Mouse (Mus musculus) large intestine, adult 2 months (tissue): ENCODE measurements around the gene Tfap2b. TPM values are rescaled to one million over a fixed set of nuclear protein-coding genes. Genes with fewer than 3 reads are reported as not detected.

Experiments used
- DNase-seq: peaks from one replicate; pipeline ENCODE4 v3.0.0-alpha.2; 2012; ENCODE audit warnings: low read depth, low spot score
- WGBS: fragments of 180-500 bp; shearing (Covaris S2); methylation state at CpG from one replicate; pipeline ENCODE4 v1.1.7; 2018; 5-methylcytosine and 5-hydroxymethylcytosine counted together
- polyA plus RNA-seq: library from polyadenylated mRNA; depleted of rRNA; stranded (reverse); fragments of >200 nt; gene quantifications from 2 replicates; pipeline ENCODE4 v1.2.3, GENCODE M21; 2012; rRNA removed

Tfap2b gene
- not detected in 2 replicates for polyA plus RNA-seq

DNA sequence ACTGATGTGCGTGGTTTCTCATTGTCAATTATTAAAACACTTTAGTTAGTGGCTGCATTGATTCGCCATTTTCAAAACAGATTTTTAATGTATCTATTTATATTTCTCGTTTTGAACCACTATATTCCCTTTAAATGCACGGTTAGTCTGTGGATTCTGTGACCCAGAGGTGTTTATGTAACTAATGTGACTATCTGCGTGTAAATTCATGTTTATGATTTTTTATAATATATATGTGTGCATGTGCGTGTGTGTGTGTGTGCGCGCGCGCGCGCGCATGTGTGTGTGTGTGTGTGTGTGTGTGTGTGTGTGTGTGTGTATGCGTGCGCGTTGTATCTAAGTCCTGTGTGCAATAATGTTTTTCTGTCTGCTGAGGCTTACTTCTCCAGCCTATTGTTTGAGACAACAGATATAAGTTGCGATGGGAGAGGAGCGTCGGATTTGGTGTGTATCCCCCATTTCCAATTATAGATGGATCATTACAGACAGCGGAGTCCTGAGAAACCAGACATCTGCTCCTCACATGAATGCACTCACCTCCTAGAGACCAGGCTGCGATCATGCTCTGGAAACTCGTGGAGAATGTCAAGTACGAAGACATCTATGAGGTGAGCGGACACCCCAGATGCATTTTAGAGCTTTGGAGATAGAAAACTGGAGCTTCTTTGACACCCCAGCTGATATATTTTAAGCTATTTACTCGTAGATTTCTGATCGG is at the start of gene Tfap2b:
TSS of gene Tfap2b (plus strand) at position 274 of the 718 bp plus-strand sequence.
- DNase-seq = no peak
- WGBS = 6% methylated on average over 26 of the region's 26 CpGs

DNA sequence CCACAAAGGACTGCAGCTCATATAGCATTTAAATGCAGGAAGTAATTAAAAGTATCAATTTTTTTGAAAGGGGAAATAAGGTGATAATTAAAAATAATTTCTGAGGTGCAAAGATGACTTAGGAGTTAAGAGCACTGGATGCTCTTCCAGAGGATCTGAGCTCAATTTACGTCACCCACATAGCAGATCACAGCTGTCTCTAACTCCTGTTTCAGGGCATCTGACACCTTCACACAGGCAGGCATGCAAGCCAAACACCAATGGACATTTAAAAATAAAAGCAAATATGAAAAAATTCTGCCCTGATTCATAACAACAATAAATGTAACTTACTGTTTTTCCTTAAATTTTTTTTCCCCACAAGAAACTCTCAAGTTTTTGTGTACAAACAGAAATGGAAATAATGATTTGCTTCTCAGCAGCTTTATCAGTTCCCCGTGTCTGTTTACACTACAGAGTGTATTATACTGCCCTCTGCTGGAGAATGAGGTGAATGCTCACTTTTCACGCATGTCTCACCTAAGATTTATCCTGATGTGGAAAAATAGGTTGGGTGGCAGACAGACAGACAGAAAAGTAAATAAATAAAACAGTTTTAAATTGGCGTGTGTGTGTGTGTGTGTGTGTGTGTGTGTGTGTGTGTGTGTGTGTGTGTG is 29.8 kb upstream of the Tfap2b start:
- DNase-seq = peak; percentile 2
- WGBS = 6% methylated on average over 4 of the region's 4 CpGs

DNA sequence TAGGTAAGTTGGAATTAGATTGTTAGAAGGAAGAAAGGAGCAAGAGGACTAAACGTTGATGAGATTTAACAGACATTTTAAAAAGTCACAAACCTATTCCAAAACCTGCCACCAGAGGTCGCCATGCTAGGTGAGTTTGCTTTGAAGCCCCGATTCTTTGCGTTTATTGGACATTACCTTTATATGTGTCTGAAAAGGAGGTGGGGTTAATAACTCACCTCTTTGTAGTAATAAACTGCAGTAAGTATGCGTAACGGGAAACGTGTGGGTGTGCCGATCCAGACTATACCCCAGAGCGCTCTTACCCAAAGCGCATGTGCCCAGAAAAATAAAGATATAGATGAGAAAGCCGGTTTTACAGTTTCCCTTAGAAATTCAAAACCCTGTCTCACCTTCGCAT is 3.1 kb upstream of the Tfap2b start:
- 5% methylated on average over 12 of the region's 12 CpGs for WGBS
- no peak for DNase-seq

DNA sequence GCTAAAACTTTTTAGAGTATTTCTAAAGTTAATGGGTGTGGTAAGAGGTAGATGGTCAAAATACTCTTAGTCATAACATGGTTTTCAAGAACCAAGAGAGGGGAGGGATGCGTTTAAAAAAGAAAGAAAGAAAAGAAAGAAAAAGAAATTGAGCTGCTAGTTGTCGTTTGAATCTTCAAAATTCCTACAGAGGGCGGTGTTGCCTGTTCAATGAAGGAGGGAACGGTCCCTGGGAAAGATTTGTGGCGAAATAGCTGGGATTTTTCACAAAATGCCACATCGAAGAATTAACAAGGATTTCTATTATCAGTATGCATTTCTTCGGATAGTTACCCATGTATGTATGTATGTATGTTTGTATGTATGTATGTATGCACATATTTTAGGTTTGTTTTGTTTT is 2.5 kb upstream of the Tfap2b start:
- WGBS = 4% methylated on average over 7 of the region's 7 CpGs
- DNase-seq = no peak

DNA sequence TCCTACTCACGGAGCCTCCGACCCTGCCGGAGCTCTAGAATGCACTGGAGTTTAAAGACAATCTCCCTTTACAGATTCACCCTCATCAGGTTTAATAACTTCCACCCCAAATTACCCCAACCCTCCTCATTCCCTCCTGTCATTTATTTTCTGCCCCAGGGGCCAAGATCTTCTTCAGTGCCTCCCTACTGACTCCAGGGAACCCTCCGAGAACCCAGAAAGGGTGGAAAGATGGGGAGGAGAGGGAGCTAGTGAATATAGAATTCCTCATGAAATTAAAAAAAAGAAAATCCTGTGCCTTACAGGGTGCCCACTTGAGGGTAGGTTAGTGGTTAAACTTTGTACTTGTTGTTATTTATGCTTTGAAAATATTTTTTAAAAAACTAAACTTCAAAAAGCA is 1.1 kb upstream of the Tfap2b start:
- WGBS = 4% methylated on average over 4 of the region's 4 CpGs
- DNase-seq = no peak

DNA sequence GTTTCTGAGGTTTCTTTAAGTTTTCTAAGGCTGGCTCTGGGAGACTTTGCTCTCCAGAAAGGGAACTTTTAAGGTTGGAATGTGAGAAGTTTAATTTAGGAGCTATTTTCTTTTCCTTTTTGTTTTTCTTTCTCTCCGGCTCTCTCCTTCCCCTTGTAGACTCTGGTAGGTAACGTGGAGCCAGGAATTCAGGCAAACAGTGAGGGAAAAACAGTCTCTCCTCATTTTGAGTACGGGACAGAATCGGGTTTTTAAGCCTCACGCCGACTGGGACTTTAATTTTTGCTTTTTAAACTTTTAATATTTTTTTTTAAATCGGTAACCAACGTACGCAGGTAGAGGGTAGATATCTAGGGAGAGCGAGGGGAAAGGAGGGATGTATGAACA is 638 bp downstream of the Tfap2b start:
- WGBS = 3% methylated on average over 10 of the region's 10 CpGs
- no peak for DNase-seq

DNA sequence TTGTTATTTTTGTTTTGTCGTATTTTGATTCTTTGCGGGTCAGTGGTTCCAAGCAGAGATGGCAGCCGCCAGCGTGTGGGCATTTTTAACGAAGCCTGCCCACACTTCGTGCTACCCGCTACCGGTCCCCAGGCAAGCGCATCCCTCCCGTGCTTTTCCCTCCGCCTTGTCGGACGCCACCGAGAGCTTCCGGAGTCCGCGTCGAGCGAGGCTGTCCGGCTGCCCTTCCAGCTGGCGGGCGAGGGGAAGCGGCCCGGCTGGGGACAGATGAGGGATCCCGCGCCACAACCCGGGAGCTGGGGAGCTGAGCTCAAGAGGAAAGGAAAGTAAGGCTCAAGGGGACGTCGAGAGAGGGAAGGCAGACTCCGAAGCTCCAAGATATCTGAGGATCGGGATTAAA is 1.1 kb downstream of the Tfap2b start:
- DNase-seq = no peak
- 2% methylated on average over 31 of the region's 31 CpGs for WGBS

DNA sequence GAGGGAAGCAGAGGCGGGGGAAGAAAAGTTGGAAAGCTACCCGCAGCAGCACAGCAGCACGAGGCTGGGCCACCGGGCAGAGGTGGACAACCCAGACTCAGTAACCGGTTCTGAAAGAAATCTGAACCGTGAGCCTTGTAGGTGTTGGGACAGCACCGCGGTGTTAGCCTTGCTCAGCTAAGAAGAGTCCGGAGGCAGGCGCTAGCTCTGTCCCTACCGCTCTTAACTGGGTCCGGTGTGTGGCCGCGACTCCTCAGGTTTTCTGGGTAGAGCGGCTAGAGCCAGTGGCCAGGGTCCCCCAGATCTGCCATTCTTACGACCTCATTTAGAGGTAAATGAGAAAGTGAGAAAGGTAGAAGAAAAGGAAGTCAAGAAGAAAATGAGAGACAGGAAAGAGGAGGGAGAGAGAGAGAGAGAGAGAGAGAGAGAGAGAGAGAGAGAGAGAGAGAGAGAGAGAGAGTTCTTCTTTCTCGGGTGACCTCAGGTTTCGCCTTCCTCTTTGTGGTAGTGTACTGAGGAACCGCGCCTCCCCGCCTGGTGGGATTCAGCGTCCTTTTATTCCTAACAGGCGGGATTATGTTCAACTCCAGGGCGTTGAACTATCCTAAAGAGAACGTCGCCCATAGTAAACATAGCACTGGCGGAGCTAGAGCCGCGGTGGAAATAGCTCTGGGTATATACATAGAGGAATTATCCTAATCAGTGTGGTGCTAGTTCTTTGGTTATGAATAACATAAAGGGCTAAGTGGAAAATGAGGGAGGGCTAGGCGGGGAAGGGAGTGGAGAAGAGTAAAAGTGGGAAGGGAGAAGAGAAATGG is 1.7 kb downstream of the Tfap2b start:
- WGBS = 3% methylated on average over 30 of the region's 30 CpGs
- no peak for DNase-seq

DNA sequence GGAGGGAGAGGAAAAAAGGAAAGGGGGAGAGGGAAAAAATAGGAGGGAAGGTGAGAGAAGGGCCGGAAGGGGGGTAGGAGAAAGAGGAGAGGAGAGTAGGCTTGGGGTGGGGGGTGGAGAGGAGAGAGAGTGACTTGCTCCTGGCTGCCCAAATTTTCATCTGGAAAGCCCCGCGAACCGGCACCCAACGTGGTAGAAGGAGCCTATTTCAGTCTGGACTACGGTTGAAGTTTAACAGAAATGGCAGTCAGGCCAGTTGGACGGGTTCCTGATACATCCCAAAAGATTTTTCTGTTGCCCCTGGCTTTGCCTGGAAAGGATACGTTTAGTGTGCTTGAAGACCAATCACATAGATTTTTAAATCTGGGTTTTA is 2.3 kb downstream of the Tfap2b start:
- 3% methylated on average over 8 of the region's 8 CpGs for WGBS
- no peak for DNase-seq

DNA sequence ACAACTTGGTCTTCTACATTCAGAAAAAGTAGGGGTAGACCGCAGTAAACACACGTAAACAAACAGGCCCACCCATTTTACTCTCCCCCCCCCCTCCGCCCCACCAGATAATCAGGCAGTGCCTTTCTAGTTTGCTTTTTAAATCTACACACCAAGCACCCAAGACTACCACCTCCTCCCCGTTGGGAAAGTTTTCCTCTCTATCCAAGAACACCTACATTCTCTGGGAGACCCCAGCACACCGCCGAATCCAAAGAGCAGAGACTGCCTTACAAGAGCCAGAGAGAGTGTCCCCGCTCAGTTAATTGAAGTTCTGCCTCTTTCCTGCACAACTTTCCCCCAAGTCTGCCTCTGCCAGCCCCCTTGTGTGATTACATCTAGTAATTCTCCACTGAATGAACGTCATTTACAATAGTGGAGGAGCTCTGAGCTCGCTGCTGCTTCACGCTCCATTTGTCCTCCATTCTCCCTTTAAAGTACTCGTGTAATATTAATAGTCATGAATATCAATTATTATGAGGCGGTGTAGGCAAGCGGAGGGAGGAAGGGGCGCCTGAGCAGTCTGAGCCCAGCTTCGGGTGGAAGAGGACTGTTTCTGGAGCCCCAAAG is 2.9 kb downstream of the Tfap2b start:
- no peak for DNase-seq
- WGBS = 2% methylated on average over 15 of the region's 15 CpGs

DNA sequence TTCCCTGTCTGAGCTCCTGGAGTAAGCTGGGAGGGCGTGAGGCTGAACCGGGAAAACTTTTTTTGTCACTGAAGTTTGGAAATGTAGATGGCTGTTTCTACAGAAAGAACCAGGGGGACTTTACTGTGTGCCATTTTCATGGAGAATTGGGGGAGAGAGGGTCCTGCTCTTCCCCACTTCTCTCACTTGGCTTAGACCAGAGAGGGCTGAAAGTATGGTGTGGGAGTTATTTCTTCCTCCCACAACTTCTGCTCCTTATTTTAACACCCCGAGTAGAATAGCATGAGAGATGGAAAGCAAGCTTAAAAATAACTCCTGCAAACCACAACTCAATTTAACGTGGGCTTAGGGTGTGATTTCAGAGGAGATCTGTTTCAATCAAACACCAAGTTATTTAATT is 4.0 kb downstream of the Tfap2b start:
- no peak for DNase-seq
- WGBS = 3% methylated on average over 4 of the region's 4 CpGs

DNA sequence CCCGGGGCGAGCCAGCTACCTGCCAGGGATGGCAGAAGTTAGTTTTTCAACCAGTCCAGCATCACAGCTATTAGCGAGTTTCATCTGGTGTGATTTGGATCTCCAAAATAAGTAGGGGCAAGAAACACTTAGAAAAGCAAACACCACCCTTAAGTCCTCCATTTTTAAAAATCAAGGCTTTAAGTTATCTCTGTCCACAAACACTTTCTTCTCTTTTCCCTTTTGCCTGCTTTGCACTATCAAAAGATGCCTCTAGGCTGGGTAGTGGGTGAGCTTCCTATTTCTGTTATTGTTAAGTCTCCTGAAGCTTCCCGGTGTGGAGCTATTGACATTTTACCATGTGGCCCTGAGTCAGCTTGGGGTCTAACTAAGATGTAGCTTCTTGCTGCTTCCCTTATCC is 4.5 kb downstream of the Tfap2b start:
- DNase-seq = no peak
- WGBS = under 1% methylated on average over 4 of the region's 4 CpGs

DNA sequence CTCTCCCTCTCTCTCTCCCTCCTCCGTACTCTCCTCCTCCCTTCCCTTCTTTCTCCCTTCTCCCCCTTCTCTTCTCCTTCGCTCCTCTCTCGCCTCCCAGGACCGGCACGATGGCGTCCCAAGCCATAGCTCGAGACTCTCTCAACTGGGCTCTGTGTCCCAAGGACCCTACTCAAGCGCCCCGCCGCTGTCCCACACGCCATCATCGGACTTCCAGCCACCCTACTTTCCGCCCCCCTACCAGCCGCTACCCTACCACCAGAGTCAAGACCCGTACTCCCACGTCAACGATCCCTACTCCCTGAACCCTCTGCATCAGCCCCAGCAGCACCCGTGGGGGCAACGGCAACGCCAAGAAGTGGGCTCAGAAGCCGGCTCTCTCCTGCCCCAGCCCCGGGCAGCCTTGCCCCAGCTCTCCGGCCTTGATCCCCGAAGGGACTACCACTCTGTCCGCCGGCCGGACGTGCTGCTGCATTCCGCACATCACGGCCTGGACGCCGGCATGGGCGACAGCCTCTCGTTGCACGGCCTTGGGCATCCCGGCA is 5.2 kb downstream of the Tfap2b start:
- 3% methylated on average over 36 of the region's 36 CpGs for WGBS
- no peak for DNase-seq

DNA sequence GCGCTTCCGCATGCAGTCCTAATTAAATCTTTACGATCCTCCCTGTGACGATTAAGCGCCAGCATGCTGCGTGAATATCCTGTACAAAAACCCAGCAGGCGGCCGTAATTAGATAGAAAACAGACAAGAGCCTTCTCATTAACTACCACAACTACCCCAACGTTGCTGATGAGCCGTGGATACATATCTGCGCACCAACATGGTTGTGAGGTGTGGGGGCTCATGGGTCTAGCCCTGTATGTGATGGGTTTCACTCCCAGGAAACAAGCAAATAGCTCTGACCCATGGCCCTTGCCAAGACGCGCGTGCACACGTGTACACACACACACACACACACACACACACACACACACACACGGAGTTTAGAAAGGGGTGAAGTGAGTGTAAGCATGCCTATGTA is 8.7 kb downstream of the Tfap2b start:
- WGBS = 4% methylated on average over 16 of the region's 16 CpGs
- DNase-seq = no peak

DNA sequence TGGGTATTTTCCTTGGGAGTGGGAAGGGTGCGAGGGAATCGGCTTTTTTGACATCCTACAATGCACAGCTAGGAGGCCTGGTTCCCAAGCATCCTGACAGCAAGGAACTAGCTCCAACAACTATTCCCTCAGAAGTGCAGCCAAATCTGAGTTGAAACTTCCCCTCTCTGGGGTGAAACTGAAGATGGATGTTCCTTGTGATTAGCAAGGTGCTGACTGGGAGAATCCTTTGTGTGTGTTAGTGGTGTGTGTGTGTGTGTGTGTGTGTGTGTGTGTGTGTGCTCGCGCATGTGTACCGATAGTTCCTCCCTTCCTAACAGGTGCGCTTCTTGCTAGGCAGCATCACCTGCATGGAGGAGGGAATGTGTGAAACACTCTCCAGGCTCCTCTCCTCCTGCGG is 9.5 kb downstream of the Tfap2b start:
- no peak for DNase-seq
- WGBS = 8% methylated on average over 7 of the region's 7 CpGs

DNA sequence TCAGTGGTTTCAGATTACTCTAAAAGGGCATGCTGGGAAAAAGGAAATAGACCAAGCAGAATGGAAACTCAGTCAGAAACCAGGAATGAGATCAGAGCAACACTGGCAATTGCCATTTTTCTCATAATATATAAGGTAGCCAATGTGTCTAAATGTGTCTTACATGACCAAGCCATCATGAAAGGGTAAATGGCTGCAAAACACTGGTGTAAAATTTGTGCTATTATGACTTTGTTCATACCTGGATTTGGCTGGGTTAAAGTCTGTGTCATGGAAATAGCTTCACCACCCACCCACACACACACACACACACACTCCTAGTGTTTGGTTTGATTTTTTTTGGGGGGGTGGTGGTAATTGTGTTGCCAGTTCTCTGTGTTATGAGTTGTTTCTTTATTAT is 10.7 kb downstream of the Tfap2b start:
- DNase-seq = no peak

DNA sequence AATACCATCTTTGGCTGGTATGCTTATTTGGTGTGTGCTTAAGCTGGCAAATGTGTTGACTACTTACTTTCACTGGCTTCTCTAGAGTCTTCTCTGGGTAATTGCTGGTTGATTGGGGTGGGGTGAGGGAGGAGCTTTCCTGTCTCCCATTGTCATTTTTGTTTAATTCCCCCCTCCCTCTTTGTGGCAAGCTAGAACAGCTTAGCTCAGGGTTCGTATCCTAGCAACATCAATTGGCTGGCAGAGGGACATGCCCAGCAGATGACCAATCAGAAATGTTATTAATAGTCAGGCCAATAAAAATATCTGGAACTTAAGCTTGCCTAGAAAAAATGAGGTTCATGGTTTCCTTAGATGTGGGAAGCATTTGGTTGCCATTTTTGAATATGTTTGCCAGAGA is 11.8 kb downstream of the Tfap2b start:
- no peak for DNase-seq
- 5% methylated on average over 1 of the region's 1 CpGs for WGBS

DNA sequence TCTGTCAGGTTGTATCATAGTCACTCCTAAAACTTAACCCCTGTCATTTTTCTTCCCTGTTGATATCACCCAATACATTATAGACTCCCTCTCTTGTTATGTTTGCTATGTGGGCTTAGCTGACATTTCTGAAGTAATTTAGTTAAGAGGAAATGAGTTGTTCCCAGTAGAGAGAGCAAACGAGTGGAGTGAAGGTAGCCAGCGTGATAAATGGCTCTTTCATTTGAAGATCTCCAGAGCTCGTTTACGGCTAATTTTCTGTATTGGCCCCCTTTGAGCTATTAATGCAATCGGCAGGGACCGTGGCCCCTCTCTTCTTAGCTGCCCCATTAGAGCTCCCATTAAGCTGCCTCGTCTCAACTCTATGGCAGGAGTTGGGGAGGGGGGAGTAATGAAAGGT is 12.9 kb downstream of the Tfap2b start:
- WGBS = 3% methylated on average over 7 of the region's 7 CpGs
- no peak for DNase-seq

DNA sequence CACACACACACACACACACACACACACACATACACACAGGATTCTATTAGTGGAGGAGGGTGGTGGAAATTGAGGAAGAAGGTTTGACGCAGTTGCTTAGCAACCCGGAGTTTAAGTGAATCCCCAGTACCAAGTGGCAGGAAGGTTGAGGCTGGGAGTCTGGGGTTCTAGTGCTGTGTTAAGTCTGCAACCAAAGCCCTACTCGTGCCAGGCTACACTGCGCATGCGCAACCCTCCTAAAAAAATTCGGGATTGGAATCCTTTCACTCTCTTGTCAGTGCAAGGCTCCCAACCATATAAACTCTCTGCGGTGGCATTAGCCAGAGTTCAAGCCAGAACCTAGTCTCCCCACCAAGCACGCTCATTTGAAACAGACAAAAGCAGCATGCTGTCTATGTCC is 18.0 kb downstream of the Tfap2b start:
- DNase-seq = no peak
- WGBS = 4% methylated on average over 8 of the region's 8 CpGs

DNA sequence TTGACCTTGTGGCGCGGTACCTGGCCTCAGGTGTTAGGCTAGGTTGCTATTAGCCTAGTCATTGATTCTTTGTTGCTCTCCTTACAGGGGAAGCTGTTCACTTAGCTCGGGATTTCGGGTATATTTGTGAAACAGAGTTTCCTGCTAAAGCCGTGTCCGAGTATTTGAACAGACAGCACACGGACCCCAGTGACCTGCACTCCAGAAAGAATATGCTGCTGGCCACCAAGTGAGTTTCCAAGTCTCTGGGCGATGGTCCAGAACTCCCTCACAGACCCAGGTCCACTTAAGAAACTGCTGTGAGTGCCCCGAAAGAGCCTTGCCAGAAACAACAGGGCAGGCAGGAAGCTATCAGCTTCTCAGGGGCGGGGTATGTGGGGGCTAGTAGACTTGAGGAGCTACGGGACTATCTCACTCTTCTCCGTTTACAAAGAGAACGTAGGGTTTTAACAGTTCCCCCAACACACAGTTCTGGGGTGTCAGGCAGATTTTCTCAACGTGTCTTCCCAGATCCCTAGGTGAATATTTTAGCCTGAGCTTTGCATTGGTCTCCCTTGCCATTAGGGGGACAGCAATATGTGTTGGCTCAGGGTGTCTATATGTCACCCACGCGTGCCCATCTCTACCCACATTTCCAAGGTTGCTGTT is 22.3 kb downstream of the Tfap2b start:
- 3% methylated on average over 16 of the region's 16 CpGs for WGBS
- DNase-seq = no peak
